In genomic region chr6:61067355-61068116, GRCm38 (mm10) we compare ENCODE assay signal across 11 mouse cellular contexts.
DNase-seq lines count a peak whose midpoint lies in the region; ATAC-seq lines count a peak whose summit lies in the region.
"Had no signal": no experiment of that assay in that cellular context is flagged by ENCODE, and none has a peak within 500 bp of the region (broad histone marks: within the 10 kb centered on the region; RNA-seq: fewer than 3 reads in every experiment).

No protein-coding gene starts in this region.

- H3K27me3 ChIP-seq in forebrain, embryonic 15.5 days = no peaks in the 10 kb centered on the region

- peak; percentile 20 to 21 for DNase-seq in spleen, postnatal 36 days (ENCODE audit: low spot score in 2 of 2)
- DNase-seq in spleen, adult 12 weeks (ENCODE audit: low spot score) = no peak
- DNase-seq in mesoderm, embryonic 11.5 days (ENCODE audit: low read depth, low spot score) = peak; percentile 45
- DNase-seq in thymus, postnatal 25 days = no peak
- DNase-seq in urinary bladder, adult 18-20 months (ENCODE audit: low spot score in 2 of 2) = no peak
- DNase-seq in layer of hippocampus, postnatal 10 days (ENCODE audit: low spot score in 2 of 2) = no peak
- DNase-seq: adrenal gland, adult 2 months; cerebellum, adult 9-10 months; thymus, adult 2 months had no signal

- H3K4me2 ChIP-seq in forebrain, embryonic 15.5 days (replicated peaks) = no peak overlapping the region; the same call in 1 of the 2 replicates

- no peaks in the 10 kb centered on the region for H3K36me3 ChIP-seq in forebrain, embryonic 15.5 days

- no peak overlapping the region for H3K9ac ChIP-seq in forebrain, embryonic 15.5 days (replicated peaks)

- peaks cover 25% of the 10 kb centered on the region for H3K4me1 ChIP-seq in forebrain, embryonic 15.5 days

- ATAC-seq in forebrain, embryonic 15.5 days (replicated peaks) = 0 out of 2 replicates have a peak, but pooled peaks have one; percentile 44
- ATAC-seq in megakaryocyte, adult 5-6 weeks (ENCODE audit: poor library complexity, severe bottlenecking) = no peak

- no peaks in the 10 kb centered on the region for H3K9me3 ChIP-seq in forebrain, embryonic 15.5 days

- no peak overlapping the region for H3K4me3 ChIP-seq in forebrain, embryonic 15.5 days

- 6% methylated on average over 10 of the region's 10 CpGs for WGBS in forebrain, embryonic 15.5 days

- peak overlapping the region; percentile 53 for H3K27ac ChIP-seq in forebrain, embryonic 15.5 days (replicated peaks)

Comparison
In these comparisons a context has a peak if more than half of its experiments do, and no peak if none do; other contexts are left out.
1. DNase-seq: peak in spleen, postnatal 36 days (2 of 2) and mesoderm, embryonic 11.5 days (single experiment); none in spleen, adult 12 weeks (single experiment), thymus, postnatal 25 days (single experiment), urinary bladder, adult 18-20 months (0 of 2) and layer of hippocampus, postnatal 10 days (0 of 2).